Mouse (Mus musculus) testis, adult 2 months (tissue): ENCODE data around the gene Gorab.

ENCODE experiments used
- CTCF ChIP-seq: fragments of 200-500 bp; IDR thresholded peaks from 2 replicates; pipeline ENCODE4 v1.5.1; 2012; ENCODE audit warnings: low read depth, mild to moderate bottlenecking, inconsistent platforms, low read length, moderate library complexity; ENCODE audit not compliant: control insufficient read depth, insufficient read depth, insufficient replicate concordance
- POLR2A ChIP-seq: fragments of 200-500 bp; IDR thresholded peaks from 2 replicates; pipeline ENCODE4 v1.6.1; 2012; ENCODE audit warnings: low read depth, mild to moderate bottlenecking, inconsistent platforms, low read length, moderate library complexity; ENCODE audit not compliant: control insufficient read depth

DNA sequence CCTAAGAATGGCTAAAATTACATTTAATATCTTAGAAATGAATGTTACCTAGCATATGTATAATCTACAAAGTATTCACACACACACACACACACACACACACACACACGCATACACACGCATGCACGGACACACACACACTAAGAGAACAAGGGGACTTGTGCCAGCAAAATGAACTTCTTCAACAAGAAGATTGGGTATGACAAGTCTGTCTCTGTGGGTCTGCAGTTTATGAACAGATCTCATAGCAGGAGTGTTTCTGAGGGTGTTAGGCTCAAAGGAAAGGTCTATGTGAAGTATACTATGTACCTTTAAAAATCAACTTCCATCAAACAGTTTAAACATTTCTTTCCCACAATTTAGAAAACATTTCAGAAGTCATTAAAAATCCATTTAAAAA is 43.9 kb downstream of the Gorab start:
- TF ChIP-seq POLR2A (no peak), CTCF (no peak)
